Mouse (Mus musculus): ENCODE measurements around the gene Psmb7. TPM values are rescaled to one million over a fixed set of nuclear protein-coding genes. Genes with fewer than 3 reads are reported as not detected.

The Psmb7 gene
- total and polyA plus RNA-seq, 2 experiments from 2014 or later: 218 to 282 TPM

DNA sequence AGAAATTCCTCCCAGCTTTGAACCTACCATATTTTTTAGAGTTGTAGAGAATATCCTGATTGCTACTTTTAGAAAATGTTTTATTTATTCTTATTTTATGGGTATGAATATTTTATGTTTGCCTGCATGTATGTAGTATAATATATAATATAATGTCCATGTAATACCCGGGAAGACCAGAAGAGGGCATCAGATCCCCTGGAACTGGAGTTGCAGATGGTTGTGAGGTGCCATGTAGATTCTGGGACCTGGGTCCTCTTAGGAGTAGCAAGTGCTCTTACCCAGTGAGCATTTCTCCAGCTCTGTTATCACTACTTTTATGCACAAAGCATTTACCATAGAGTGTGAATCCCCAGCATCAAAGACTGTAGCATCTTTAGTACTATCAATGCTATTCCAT lies 17.5 kb upstream of the Psmb7 start:
- no peak overlapping the region for H3K4me3 ChIP-seq (ENCODE audit: low read depth, low read length)
- no peak for ATAC-seq (ENCODE audit: low FRiP score)

DNA sequence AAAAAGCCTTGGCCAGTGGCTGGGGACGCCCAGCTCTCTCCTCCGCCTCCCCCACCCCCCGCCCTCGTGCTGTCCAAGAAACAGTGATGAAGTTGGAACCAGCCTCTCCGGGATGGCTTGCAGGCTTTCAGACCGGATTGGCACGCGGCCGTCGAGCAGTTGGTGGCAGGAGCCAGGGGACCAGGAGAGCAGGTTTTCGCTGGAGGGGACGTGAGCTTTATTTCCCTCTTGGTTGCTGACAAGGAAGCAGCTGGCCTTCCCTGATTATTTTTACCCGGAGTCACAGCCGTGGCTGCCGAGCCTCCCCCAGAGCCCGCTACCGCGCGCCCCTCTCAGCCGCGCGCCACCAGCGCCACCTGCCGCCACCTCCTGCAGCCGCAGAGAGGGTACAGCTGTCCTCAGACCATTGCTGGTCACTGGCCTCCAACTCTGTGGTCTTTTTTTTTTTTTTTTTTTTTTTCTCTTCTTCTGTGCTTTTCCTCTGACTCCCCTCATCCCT lies 14.5 kb upstream of the Psmb7 start:
- peak; percentile 81 for DNase-seq (ENCODE audit: low spot score)
- Histone ChIP-seq H3K9ac (replicated peaks; ENCODE audit: low read length, poor library complexity, severe bottlenecking) (no peak overlapping the region; the same call in 1 of the 2 replicates), H3K9me3 (ENCODE audit: low read length) (no peaks in the 10 kb centered on the region), H3K27ac (ENCODE audit: low read depth, low read length) (no peak overlapping the region), H3K4me2 (ENCODE audit: low read depth, low read length, poor library complexity, severe bottlenecking) (peak overlapping the region; percentile 59), H3K4me1 (ENCODE audit: insufficient read depth, low read length) (no peaks in the 10 kb centered on the region), H3K4me3 (ENCODE audit: low read depth, low read length) (peak overlapping the region; percentile 34), H3K27me3 (ENCODE audit: insufficient read depth, low read length) (no peaks in the 10 kb centered on the region), H3K36me3 (ENCODE audit: insufficient read depth, low read length) (no peaks in the 10 kb centered on the region)
- ATAC-seq (ENCODE audit: low FRiP score): peak; percentile 93
- WGBS: under 1% methylated on average over 25 of the region's 25 CpGs
- peak; percentile 88 for TF ChIP-seq CTCF (IDR thresholded peaks at IDR 0.05)

More for the DNA sequence above, 17.5 kb upstream of the Psmb7 start:
- H3K36me3 ChIP-seq (ENCODE audit: insufficient read depth, low read length): no peaks in the 10 kb centered on the region
- H3K4me2 ChIP-seq (ENCODE audit: low read depth, low read length, poor library complexity, severe bottlenecking): no peak overlapping the region
- 2% methylated on average over 1 of the region's 1 CpGs for WGBS
- no peak overlapping the region for H3K9ac ChIP-seq (replicated peaks; ENCODE audit: low read length, poor library complexity, severe bottlenecking)
- peak; percentile 57 for TF ChIP-seq CTCF (IDR thresholded peaks at IDR 0.05)
- no peak overlapping the region for H3K27ac ChIP-seq (ENCODE audit: low read depth, low read length)
- no peak for DNase-seq (ENCODE audit: low spot score)
- no peaks in the 10 kb centered on the region for H3K27me3 ChIP-seq (ENCODE audit: insufficient read depth, low read length)
- no peaks in the 10 kb centered on the region for H3K4me1 ChIP-seq (ENCODE audit: insufficient read depth, low read length)
- H3K9me3 ChIP-seq (ENCODE audit: low read length): no peaks in the 10 kb centered on the region

DNA sequence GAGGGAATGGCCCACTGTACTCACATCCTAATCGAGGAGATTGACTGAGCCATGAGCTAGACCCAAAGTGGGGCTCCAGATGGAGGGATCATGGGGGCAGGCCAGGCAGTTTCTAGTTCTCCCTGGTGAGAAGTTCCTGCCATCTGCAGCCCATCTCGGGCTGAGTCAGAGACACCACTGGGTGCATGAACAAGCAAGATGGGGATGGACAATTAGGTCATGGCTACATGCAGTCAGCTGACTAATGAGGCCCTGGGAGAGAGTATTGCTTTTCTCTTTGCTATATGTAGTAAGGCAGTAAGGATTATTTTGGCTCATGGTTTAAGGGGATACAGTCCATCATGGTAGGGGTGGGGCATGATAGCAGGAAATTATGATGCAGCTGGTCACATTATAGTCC lies 9.8 kb upstream of the Psmb7 start:
- no peak for TF ChIP-seq CTCF (IDR thresholded peaks at IDR 0.05)
- no peaks in the 10 kb centered on the region for H3K4me1 ChIP-seq (ENCODE audit: insufficient read depth, low read length)
- no peak overlapping the region for H3K27ac ChIP-seq (ENCODE audit: low read depth, low read length)
- H3K4me2 ChIP-seq (ENCODE audit: low read depth, low read length, poor library complexity, severe bottlenecking): no peak overlapping the region
- no peak for DNase-seq (ENCODE audit: low spot score)
- ATAC-seq (ENCODE audit: low FRiP score): no peak
- no peaks in the 10 kb centered on the region for H3K9me3 ChIP-seq (ENCODE audit: low read length)
- WGBS: 73% methylated on average over 2 of the region's 2 CpGs
- no peaks in the 10 kb centered on the region for H3K36me3 ChIP-seq (ENCODE audit: insufficient read depth, low read length)
- no peaks in the 10 kb centered on the region for H3K27me3 ChIP-seq (ENCODE audit: insufficient read depth, low read length)
- H3K4me3 ChIP-seq (ENCODE audit: low read depth, low read length): no peak overlapping the region
- no peak overlapping the region for H3K9ac ChIP-seq (replicated peaks; ENCODE audit: low read length, poor library complexity, severe bottlenecking)

GRCm38 (mm10) chr2:38653293-38653619 lies 9.4 kb upstream of the Psmb7 start:
- Histone ChIP-seq H3K27ac (ENCODE audit: low read depth, low read length) (no peak overlapping the region), H3K4me1 (ENCODE audit: insufficient read depth, low read length) (no peaks in the 10 kb centered on the region), H3K4me3 (ENCODE audit: low read depth, low read length) (no peak overlapping the region), H3K9ac (replicated peaks; ENCODE audit: low read length, poor library complexity, severe bottlenecking) (no peak overlapping the region), H3K4me2 (ENCODE audit: low read depth, low read length, poor library complexity, severe bottlenecking) (no peak overlapping the region), H3K27me3 (ENCODE audit: insufficient read depth, low read length) (no peaks in the 10 kb centered on the region), H3K36me3 (ENCODE audit: insufficient read depth, low read length) (no peaks in the 10 kb centered on the region), H3K9me3 (ENCODE audit: low read length) (no peaks in the 10 kb centered on the region)
- WGBS: 89% methylated on average over 5 of the region's 5 CpGs
- DNase-seq (ENCODE audit: low spot score) (no peak), ATAC-seq (ENCODE audit: low FRiP score) (no peak)
- TF ChIP-seq CTCF (IDR thresholded peaks at IDR 0.05): no peak

- ATAC-seq (ENCODE audit: low FRiP score) (no peak), DNase-seq (ENCODE audit: low spot score) (peak; percentile 55)
- Histone ChIP-seq H3K9ac (replicated peaks; ENCODE audit: low read length, poor library complexity, severe bottlenecking) (no peak overlapping the region), H3K4me1 (ENCODE audit: insufficient read depth, low read length) (no peaks in the 10 kb centered on the region), H3K4me3 (ENCODE audit: low read depth, low read length) (no peak overlapping the region), H3K4me2 (ENCODE audit: low read depth, low read length, poor library complexity, severe bottlenecking) (no peak overlapping the region), H3K9me3 (ENCODE audit: low read length) (no peaks in the 10 kb centered on the region), H3K36me3 (ENCODE audit: insufficient read depth, low read length) (no peaks in the 10 kb centered on the region), H3K27ac (ENCODE audit: low read depth, low read length) (no peak overlapping the region), H3K27me3 (ENCODE audit: insufficient read depth, low read length) (no peaks in the 10 kb centered on the region)
- 67% methylated on average over 10 of the region's 10 CpGs for WGBS
- no peak for TF ChIP-seq CTCF (IDR thresholded peaks at IDR 0.05)
Measured at GRCm38 (mm10) chr2:38652565-38653292, 8.8 kb upstream of the Psmb7 start.

DNA sequence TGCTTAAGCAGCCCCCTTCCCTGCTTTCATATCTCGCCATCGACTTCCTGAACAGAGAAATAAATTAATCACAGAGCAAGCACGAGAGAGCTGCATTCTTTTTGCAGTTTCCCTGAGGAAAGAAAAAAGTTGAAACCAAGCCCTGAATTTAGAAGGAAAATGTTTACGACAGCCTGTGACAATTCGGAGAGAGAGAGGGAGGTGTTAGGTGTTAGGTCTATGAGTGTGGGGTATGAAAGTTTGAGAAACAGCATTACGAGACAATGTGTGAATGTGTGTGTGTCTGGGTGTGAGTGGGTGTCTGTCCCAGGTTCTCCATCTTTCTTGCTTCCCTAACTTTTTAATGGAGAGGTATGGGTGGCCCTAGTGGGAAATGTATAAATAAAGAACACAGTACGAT lies 8.2 kb upstream of the Psmb7 start:
- H3K4me1 ChIP-seq (ENCODE audit: insufficient read depth, low read length): peaks cover 4% of the 10 kb centered on the region; the same call in 1 of the 2 replicates
- no peak overlapping the region for H3K27ac ChIP-seq (ENCODE audit: low read depth, low read length)
- H3K4me2 ChIP-seq (ENCODE audit: low read depth, low read length, poor library complexity, severe bottlenecking): no peak overlapping the region
- WGBS: 74% methylated on average over 7 of the region's 7 CpGs
- TF ChIP-seq CTCF (IDR thresholded peaks at IDR 0.05): no peak
- no peaks in the 10 kb centered on the region for H3K27me3 ChIP-seq (ENCODE audit: insufficient read depth, low read length)
- no peak overlapping the region for H3K9ac ChIP-seq (replicated peaks; ENCODE audit: low read length, poor library complexity, severe bottlenecking)
- DNase-seq (ENCODE audit: low spot score) (no peak), ATAC-seq (ENCODE audit: low FRiP score) (no peak)
- no peak overlapping the region for H3K4me3 ChIP-seq (ENCODE audit: low read depth, low read length)
- H3K9me3 ChIP-seq (ENCODE audit: low read length): no peaks in the 10 kb centered on the region
- H3K36me3 ChIP-seq (ENCODE audit: insufficient read depth, low read length): no peaks in the 10 kb centered on the region

Data from midbrain, postnatal 0 days (tissue).